Mouse (Mus musculus): ENCODE data around the gene Gm21887.
"Not testable (repeated sequence)": the region's sequence is repeated elsewhere in the genome, so short reads cannot be mapped to it uniquely, and the experiment has no call there.

The Gm21887 gene

DNA sequence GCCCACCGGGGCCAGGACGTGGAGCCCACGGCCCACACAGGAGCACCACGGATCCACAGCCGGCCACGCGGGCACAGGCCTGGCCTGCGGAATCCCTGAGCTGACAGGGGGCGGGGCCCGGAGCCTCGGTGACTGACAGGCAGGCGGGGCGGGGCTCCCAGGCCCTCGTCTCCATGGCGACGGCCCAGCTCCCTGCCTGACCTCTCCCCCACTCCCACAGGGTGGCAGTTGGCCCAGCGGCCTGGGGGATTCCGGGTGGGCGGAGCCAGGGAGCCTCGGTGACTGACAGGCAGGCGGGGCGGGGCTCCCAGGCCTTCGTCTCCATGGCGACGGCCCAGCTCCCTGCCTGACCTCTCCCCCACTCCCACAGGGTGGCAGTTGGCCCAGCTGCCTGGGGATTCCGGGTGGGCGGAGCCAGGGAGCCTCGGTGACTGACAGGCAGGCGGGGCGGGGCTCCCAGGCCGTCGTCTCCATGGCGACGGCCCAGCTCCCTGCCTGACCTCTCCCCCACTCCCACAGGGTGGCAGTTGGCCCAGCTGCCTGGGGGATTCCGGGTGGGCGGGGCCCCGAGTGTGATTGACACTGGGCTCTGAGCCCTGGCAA, 11.5 kb upstream of the Gm21887 start:
- peak; percentile 100 for DNase-seq (ENCODE audit: low read depth)

- DNase-seq (ENCODE audit: low read depth): not testable (repeated sequence)
Measured at GRCm38 (mm10) chrX:169998559-169999219, 10.8 kb upstream of the Gm21887 start.

- DNase-seq (ENCODE audit: low read depth): not testable (repeated sequence)
Measured at GRCm38 (mm10) chrX:169999226-169999883, 10.1 kb upstream of the Gm21887 start.

- not testable (repeated sequence) for DNase-seq (ENCODE audit: low read depth)
Measured at GRCm38 (mm10) chrX:169999912-170000641, 9.4 kb upstream of the Gm21887 start.

DNA sequence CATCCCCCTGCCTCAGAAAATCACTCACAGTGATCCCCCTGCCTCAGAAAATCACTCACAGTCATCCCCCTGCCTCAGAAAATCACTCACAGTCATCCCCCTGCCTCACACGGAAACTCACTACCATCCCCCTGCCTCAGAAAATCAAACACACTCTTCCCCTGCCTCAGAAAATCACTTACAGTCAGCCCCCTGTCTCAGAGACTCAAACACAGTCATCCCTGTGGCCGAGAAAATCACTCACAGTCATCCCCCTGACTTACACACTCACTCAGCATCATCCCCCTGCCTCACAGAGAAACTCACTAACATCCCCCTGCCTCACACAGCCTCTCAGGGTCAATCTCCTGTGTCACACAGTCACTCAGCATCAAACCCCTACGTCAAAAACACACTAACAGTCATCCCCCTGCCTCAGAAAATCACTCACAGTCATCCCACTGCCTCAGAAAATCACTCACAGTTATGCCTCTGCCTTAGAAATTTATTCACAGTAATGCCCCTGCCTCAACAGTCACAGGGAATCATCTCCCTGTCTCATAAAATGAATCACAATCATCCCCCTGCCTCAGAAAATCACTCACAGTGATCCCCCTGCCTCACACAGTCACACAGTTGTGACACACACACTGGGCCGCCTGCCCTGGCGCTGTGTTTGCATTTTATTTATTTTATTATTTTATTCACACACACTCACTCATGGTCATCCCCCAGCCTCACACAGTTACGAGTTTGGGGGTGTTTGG, 8.6 kb upstream of the Gm21887 start:
- not testable (repeated sequence) for DNase-seq (ENCODE audit: low read depth)

DNA sequence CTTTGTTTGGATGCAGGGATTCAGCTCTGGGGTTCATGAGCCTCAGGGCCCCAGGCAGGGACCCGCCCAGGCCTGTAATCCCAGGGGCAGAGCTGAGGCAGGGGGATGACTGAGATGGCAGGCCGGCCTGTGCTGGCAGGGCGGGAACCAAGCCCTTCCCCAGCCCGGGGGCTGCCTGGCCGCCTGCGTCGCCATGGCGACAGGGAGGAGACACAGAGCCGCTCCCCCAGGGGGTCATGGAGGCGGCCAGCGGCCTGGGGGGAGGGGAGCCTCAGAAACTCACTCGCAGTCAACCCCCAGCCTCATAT, 8.1 kb upstream of the Gm21887 start:
- not testable (repeated sequence) for DNase-seq (ENCODE audit: low read depth)

- not testable (repeated sequence) for DNase-seq (ENCODE audit: low read depth)
Measured at GRCm38 (mm10) chrX:170002510-170003197, 6.8 kb upstream of the Gm21887 start.

DNA sequence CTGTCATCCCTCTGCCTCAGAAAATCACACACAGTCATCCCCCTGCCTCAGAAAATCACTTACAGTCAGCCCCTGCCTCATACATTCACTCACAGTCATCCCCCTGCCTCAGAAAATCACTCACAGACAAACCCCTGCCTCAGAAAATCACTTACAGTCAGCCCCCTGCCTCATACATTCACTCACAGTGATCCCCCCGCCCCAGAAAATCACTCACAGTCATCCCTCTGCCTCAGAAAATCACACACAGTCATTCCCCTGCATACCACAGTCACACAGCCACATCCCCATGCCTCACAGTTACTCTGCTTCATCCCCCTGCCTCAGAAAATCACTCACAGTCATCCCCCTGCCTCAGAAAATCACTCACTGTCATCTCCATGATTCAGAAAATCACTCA, 5.9 kb upstream of the Gm21887 start:
- not testable (repeated sequence) for DNase-seq (ENCODE audit: low read depth)

DNA sequence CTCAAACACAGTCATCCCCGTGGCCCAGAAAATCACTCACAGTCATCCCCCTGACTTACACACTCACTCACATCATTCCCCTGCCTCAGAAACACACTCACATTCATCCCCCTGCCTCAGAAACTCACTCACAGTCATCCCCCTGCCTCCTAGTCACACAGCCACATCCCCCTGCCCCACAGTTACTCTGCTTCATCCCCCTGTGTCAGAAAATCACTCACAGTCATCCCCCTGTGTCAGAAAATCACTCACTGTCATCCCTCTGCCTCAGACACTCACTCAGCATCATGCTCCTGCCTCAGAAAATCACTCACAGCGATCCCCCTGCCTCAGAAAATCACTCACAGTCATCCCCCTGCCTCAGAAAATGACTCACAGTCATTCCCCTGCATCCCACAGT, 5.2 kb upstream of the Gm21887 start:
- not testable (repeated sequence) for DNase-seq (ENCODE audit: low read depth)

- DNase-seq (ENCODE audit: low read depth): not testable (repeated sequence)
Measured at GRCm38 (mm10) chrX:170004793-170005192, 4.7 kb upstream of the Gm21887 start.

DNA sequence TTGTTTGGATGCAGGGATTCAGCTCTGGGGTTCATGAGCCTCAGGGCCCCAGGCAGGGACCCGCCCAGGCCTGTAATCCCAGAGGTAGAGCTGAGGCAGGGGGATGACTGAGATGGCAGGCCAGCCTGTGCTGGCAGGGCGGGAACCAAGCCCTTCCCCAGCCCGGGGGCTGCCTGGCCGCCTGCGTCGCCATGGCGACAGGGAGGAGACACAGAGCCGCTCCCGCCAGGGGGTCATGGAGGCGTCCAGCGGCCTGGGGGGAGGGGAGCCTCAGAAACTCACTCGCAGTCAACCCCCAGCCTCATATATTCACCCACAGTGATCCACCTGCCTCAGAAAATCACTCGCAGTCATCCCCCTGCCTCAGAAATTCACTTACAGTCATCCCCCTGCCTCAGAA, 4.3 kb upstream of the Gm21887 start:
- DNase-seq (ENCODE audit: low read depth): not testable (repeated sequence)

DNA sequence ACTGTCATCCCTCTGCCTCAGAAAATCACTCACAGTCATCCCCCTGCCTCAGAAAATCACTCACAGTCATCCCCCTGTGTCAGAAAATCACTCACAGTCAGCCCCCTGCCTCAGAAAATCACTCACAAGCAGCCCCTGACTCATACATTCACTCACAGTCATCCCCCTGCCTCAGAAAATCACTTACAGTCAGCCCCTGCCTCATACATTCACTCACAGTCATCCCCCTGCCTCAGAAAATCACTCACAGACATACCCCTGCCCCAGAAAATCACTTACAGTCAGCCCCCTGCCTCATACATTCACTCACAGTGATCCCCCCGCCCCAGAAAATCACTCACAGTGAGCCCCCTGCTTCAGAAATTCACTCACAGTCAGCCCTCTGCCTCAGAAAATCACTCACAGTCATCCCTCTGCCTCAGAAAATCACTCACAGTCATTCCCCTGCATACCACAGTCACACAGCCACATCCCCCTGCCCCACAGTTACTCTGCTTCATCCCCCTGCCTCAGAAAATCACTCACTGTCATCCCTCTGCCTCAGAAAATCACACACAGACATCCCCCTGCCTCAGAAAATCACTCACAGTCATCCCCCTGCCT, 3.7 kb upstream of the Gm21887 start:
- not testable (repeated sequence) for DNase-seq (ENCODE audit: low read depth)

GRCm38 (mm10) chrX:170006694-170007247, 2.7 kb upstream of the Gm21887 start:
- not testable (repeated sequence) for DNase-seq (ENCODE audit: low read depth)

DNA sequence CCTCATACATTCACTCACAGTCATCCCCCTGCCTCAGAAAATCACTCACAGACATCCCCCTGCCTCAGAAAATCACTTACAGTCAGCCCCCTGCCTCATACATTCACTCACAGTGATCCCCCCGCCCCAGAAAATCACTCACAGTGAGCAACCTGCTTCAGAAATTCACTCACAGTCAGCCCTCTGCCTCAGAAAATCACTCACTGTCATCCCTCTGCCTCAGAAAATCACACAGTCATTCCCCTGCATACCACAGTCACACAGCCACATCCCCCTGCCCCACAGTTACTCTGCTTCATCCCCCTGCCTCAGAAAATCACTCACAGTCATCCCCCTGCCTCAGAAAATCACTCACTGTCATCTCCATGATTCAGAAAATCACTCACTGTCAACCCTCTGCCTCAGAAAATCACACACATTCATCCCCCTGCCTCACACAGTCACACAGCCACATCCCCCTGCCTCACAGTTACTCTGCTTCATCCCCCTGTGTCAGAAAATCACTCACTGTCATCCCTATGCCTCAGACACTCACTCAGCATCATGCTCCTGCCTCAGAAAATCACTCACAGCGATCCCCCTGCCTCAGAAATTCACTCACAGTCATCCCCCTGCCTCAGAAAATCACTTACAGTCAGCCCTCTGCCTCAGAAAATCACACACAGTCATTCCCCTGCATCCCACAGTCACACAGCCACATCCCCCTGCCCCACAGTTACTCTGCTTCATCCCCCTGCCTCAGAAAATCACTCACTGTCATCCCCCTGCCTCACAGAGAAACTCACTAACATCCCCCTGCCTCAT, 1.9 kb upstream of the Gm21887 start:
- DNase-seq (ENCODE audit: low read depth): not testable (repeated sequence)

DNA sequence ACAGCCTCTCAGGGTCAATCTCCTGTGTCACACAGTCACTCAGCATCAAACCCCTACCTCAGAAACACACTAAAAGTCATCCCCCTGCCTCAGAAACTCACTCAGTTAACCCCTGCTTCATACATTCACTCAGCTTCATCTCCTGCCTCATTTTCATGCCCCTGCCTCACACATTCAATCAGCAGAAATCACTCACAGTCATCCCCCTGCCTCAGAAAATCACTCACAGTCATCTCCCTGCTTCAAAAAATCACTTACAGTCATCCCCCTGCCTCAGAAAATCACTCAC, 1.3 kb upstream of the Gm21887 start:
- not testable (repeated sequence) for DNase-seq (ENCODE audit: low read depth)

DNA sequence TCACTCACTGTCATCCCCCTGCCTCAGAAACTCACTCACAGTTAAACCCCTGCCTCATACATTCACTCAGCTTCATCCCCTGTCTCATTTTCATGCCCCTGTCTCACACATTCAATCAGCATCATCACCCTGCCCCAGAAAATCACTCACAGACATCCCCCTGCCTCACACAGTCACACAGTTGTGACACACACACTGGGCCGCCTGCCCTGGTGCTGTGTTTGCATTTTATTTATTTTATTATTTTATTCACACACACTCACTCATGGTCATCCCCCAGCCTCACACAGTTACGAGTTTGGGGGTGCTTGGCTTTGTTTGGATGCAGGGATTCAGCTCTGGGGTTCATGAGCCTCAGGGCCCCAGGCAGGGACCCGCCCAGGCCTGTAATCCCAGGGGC, 875 bp upstream of the Gm21887 start:
- not testable (repeated sequence) for DNase-seq (ENCODE audit: low read depth)

DNA sequence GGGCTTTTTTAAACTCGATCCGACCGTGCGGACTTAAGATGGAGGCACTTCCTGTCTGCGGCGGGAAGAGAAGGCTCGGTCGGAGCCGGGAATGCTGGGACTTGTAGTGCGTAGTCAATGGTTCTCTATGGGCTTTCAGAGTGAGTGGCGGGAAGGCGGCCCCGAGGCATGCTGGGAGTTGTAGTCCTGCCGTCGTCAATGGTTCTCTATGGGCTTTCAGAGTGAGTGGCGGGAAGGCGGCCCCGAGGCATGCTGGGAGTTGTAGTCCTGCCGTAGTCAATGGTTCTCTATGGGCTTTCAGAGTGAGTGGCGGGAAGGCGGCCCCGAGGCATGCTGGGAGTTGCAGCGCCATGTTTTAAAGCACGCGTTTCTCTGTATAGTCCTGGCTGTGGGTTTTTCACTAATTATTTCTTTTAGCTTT, 352 bp downstream of the Gm21887 start:
- peak; percentile 100 for DNase-seq (ENCODE audit: low read depth)

DNA sequence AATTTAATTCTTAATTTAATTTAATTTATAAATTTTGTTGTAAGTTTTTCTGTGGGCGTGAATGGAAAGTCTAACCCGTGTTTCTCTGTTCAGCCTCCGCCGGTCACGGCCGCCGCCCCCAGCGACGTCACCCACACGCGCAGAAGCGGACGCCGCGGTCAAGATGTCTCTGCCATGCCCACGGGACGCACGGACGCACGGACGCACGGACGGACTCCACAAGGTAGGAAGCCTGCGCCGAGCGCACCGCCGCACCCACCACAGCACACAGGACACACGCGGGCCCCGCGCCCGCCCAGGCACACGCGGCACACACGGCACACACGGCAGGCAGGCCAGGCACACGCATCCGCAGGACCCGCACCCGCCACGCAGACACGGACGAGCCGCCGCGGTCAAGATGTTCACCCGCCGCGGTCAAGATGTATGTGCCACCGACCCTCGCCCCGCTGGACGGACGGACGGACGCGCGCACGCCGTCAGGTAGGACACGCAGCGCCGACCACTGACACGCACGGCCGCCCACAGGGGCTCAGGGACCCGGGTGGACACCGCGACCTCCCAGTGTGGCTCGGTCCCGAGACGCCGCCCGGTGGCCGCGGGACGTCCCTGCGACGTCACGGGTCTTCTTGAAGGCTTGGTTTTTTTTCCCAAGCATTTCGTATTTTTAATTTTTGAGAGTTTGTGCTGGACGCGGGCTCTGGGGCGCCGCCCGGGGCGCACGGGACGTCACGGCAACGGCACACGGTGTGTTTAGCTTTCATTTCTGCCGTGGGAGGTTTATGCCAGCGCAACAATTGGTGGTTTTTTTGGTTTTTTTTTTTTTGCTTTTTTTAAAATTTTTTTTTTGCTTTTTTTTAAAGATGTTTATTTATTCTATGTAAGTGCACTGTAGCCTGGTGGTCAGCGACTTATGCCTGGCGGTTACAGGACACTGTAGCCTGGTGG, 1.4 kb downstream of the Gm21887 start:
- DNase-seq (ENCODE audit: low read depth): not testable (repeated sequence)

DNA sequence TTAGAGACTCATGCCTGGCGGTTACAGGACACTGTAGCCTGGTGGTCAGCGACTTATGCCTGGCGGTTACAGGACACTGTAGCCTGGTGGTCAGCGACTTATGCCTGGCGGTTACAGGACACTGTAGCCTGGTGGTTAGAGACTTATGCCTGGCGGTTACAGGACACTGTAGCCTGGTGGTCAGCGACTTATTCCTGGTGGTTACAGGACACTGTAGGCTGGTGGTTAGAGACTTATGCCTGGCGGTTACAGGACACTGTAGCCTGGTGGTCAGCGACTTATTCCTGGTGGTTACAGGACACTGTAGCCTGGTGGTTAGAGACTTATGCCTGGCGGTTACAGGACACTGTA, 2.0 kb downstream of the Gm21887 start:
- not testable (repeated sequence) for DNase-seq (ENCODE audit: low read depth)
